Mouse (Mus musculus) ES-Bruce4 (cell line): ENCODE results near the gene Kremen2. TPM values are rescaled to one million over a fixed set of nuclear protein-coding genes. Genes with fewer than 3 reads are reported as not detected.

Source experiments
- H3K27ac ChIP-seq: 2 replicates; pipeline ENCODE4 v1.5.1; 2012; ENCODE audit warnings: low read length, inconsistent platforms; ENCODE audit not compliant: insufficient read depth
- H3K27me3 ChIP-seq: 2 replicates; pipeline ENCODE4 v1.6.1; 2012; ENCODE audit warnings: mild to moderate bottlenecking, low read length, inconsistent platforms; ENCODE audit not compliant: control insufficient read depth, poor library complexity, insufficient read depth, severe bottlenecking
- H3K36me3 ChIP-seq: 2 replicates; pipeline ENCODE4 v1.6.1; 2012; ENCODE audit warnings: inconsistent platforms, mild to moderate bottlenecking, low read length, moderate library complexity; ENCODE audit not compliant: control insufficient read depth, poor library complexity, insufficient read depth, severe bottlenecking
- H3K4me1 ChIP-seq: one replicate; pipeline ENCODE4 v1.8.1; 2011; ENCODE audit warnings: low read length; ENCODE audit not compliant: control insufficient read depth, insufficient read depth
- H3K4me3 ChIP-seq: 2 replicates; pipeline ENCODE4 v1.5.1; 2011; ENCODE audit warnings: low read depth, mild to moderate bottlenecking, low read length
- H3K9ac ChIP-seq: 2 replicates; pipeline ENCODE4 v1.6.1; 2012; ENCODE audit warnings: low read depth, mild to moderate bottlenecking, inconsistent platforms; ENCODE audit not compliant: poor library complexity, severe bottlenecking
- H3K9me3 ChIP-seq: replicated peaks from 2 replicates; pipeline ENCODE4 v1.6.1; 2012; ENCODE audit warnings: mild to moderate bottlenecking, low read length, inconsistent platforms; ENCODE audit not compliant: control insufficient read depth, poor library complexity, insufficient read depth, severe bottlenecking
- CTCF ChIP-seq: IDR thresholded peaks from one replicate; pipeline ENCODE4 v1.8.1; 2011; ENCODE audit warnings: low read depth, low read length
- EP300 ChIP-seq: IDR thresholded peaks from 2 replicates; pipeline ENCODE4 v1.6.1; 2011; ENCODE audit warnings: low read depth, low read length; ENCODE audit not compliant: insufficient read depth
- POLR2A ChIP-seq: IDR thresholded peaks from one replicate; pipeline ENCODE4 v1.8.1; 2011; ENCODE audit warnings: low read length; ENCODE audit not compliant: insufficient read depth
- polyA plus RNA-seq: library from polyadenylated mRNA; stranded (reverse); fragments of >200 nt; gene quantifications from 2 replicates; pipeline ENCODE4 v1.2.4, GENCODE M21; 2011; ENCODE audit warnings: low read depth; ENCODE audit not compliant: missing spikeins, insufficient read depth, insufficient read length

Kremen2 gene
- polyA plus RNA-seq, 1 experiment = 0.57 TPM

GRCm38 (mm10) chr17:23744651-23745050 lies 982 bp downstream of the Kremen2 start:
- Histone ChIP-seq H3K27ac (no peak overlapping the region), H3K4me1 (no peaks in the 10 kb centered on the region), H3K36me3 (no peaks in the 10 kb centered on the region), H3K4me3 (peak overlapping the region; percentile 58), H3K9ac (no peak overlapping the region), H3K27me3 (no peaks in the 10 kb centered on the region; the same call in 1 of the 2 replicates), H3K9me3 (no peaks in the 10 kb centered on the region)
- TF ChIP-seq CTCF (no peak), EP300 (no peak), POLR2A (no peak)

DNA sequence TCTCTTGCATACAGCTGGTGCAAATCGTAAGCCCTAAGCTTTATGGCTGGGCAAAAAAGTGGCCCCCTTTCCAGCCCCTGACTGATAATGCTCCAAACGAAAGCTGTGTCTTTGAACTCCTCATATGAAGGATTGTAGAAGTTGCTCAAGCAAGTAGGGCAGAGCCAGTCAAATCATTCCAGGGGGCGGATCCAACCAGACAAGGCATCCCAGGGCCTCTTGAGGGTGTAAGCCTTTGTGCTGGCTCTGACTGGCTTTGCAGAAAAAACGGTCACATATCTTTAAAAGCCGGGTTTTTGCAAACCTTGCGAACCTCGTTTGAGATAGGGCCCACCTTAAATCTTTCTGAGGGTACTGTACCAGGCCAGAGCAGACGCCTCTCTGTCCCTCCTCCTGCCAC lies 1.6 kb downstream of the Kremen2 start:
- TF ChIP-seq EP300 (no peak), CTCF (no peak), POLR2A (no peak)
- Histone ChIP-seq H3K4me1 (no peaks in the 10 kb centered on the region), H3K9ac (no peak overlapping the region), H3K36me3 (no peaks in the 10 kb centered on the region), H3K4me3 (no peak overlapping the region), H3K27ac (no peak overlapping the region), H3K27me3 (no peaks in the 10 kb centered on the region; the same call in 1 of the 2 replicates), H3K9me3 (no peaks in the 10 kb centered on the region)

DNA sequence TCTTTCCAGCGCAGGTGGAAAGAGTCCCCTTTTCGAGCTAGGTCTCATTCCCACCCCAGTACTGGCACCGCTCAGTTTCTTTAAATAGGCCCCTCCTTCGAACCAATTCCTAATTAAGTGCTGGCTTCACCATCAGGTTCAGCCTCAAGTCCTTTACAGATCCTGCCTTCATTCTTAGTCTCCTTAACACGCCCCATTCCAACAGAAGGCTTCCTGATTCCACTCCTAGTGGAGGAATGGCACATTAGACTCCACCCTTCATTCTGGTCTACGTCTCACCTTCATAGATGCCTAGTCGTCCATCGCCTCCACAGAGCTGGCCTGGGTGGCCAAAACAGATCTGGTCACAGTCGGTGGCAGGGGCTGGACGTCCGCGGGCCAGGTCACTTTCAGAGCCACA lies 2.7 kb downstream of the Kremen2 start:
- H3K27me3 ChIP-seq = no peaks in the 10 kb centered on the region; the same call in 1 of the 2 replicates
- H3K27ac ChIP-seq = no peak overlapping the region
- no peaks in the 10 kb centered on the region for H3K9me3 ChIP-seq
- no peaks in the 10 kb centered on the region for H3K4me1 ChIP-seq
- H3K36me3 ChIP-seq = no peaks in the 10 kb centered on the region
- H3K9ac ChIP-seq = no peak overlapping the region
- TF ChIP-seq EP300 (no peak), POLR2A (no peak), CTCF (no peak)
- H3K4me3 ChIP-seq = 0 out of 2 replicates have a peak overlapping the region, but pooled peaks have one; percentile 31

- Histone ChIP-seq H3K27me3 (no peaks in the 10 kb centered on the region; the same call in 1 of the 2 replicates), H3K4me1 (no peaks in the 10 kb centered on the region), H3K9me3 (no peaks in the 10 kb centered on the region), H3K27ac (no peak overlapping the region), H3K4me3 (peak overlapping the region; percentile 33), H3K36me3 (no peaks in the 10 kb centered on the region), H3K9ac (peak overlapping the region; percentile 17; the same call in 1 of the 2 replicates)
- no peak for TF ChIP-seq EP300
- TF ChIP-seq POLR2A = no peak
- TF ChIP-seq CTCF = no peak
These were observed 3.3 kb downstream of the Kremen2 start for GRCm38 (mm10) chr17:23742210-23742793.

DNA sequence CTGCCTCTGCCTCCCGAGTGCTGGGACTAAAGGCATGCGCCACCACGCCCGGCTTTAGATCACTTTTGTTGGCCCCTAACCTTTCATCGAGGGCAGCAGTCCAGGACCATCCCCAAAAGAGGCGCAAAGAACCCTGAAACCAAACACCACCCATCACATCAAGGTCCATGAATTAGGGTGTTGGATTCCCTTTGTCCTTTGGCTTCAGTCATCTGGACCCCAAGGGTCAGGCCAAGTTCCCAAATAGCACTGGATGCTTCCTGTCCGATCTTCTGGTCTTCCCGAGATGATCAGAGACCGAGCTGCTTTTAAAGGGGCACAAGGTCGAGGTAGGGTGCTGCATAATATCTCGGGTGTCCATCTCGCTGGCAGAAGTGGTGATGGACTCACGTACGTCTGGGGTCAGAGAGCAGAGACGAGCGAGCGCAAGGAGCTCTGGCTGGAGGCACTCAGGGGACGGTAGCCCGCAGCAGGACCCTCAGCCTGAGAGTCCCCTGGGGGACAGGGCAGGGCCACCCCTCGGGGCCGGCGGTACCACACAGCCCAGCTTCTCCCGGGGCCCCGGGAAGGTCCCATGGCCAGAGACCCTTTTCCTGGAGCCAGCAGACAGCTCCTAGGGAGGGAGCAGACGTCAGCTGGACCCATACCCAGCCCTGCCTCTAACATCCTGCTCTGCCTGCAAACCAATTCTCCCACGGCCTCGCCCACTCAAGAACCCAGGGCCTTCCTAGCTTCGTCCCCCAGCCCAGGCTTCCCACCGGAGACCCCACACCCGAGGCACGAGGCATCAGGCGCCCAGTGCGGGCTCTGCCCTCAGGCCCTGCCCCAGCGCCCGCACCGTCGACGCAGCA lies 4.0 kb downstream of the Kremen2 start:
- no peaks in the 10 kb centered on the region for H3K9me3 ChIP-seq
- H3K4me1 ChIP-seq = no peaks in the 10 kb centered on the region
- no peak overlapping the region; the same call in 1 of the 2 replicates for H3K4me3 ChIP-seq
- H3K36me3 ChIP-seq = no peaks in the 10 kb centered on the region
- peak overlapping the region; percentile 17; the same call in 1 of the 2 replicates for H3K9ac ChIP-seq
- no peak overlapping the region for H3K27ac ChIP-seq
- TF ChIP-seq CTCF (no peak), POLR2A (no peak), EP300 (no peak)
- no peaks in the 10 kb centered on the region; the same call in 1 of the 2 replicates for H3K27me3 ChIP-seq
